Mouse (Mus musculus): ENCODE measurements around the gene Map3k13. TPM values are rescaled to one million over a fixed set of nuclear protein-coding genes. Genes with fewer than 3 reads are reported as not detected.
"Not testable (repeated sequence)": the region's sequence is repeated elsewhere in the genome, so short reads cannot be mapped to it uniquely, and the experiment has no call there.

Gene Map3k13
- total RNA-seq, 2 experiments from 2014 or later, result 13.5 to 15.5 TPM

GRCm38 (mm10) chr16:21887601-21888000 lies 93.5 kb downstream of the Map3k13 start:
- no peak for DNase-seq (ENCODE audit: extremely low spot score in 1 of 2, low spot score in 1 of 2)

GRCm38 (mm10) chr16:21893890-21894289 lies 99.7 kb downstream of the Map3k13 start:
- DNase-seq (ENCODE audit: extremely low spot score in 1 of 2, low spot score in 1 of 2), result no peak

- DNase-seq (ENCODE audit: extremely low spot score in 1 of 2, low spot score in 1 of 2), result no peak
Observed at GRCm38 (mm10) chr16:21901286-21901685, 107.1 kb downstream of the Map3k13 start.

- DNase-seq (ENCODE audit: extremely low spot score in 1 of 2, low spot score in 1 of 2), result no peak
Observed at GRCm38 (mm10) chr16:21904636-21905035, 110.5 kb downstream of the Map3k13 start.

GRCm38 (mm10) chr16:21905996-21906395 lies 111.8 kb downstream of the Map3k13 start:
- no peak for DNase-seq (ENCODE audit: extremely low spot score in 1 of 2, low spot score in 1 of 2)

- DNase-seq (ENCODE audit: extremely low spot score in 1 of 2, low spot score in 1 of 2), result no peak
Observed at GRCm38 (mm10) chr16:21906902-21907301, 112.8 kb downstream of the Map3k13 start.

- DNase-seq (ENCODE audit: extremely low spot score in 1 of 2, low spot score in 1 of 2), result not testable (repeated sequence)
Observed at GRCm38 (mm10) chr16:21908906-21909305, 114.8 kb downstream of the Map3k13 start.

- DNase-seq (ENCODE audit: extremely low spot score in 1 of 2, low spot score in 1 of 2), result no peak
Observed at GRCm38 (mm10) chr16:21913347-21913746, 119.2 kb downstream of the Map3k13 start.

- no peak for DNase-seq (ENCODE audit: extremely low spot score in 1 of 2, low spot score in 1 of 2)
Observed at GRCm38 (mm10) chr16:21916681-21917080, 122.5 kb downstream of the Map3k13 start.

- DNase-seq (ENCODE audit: extremely low spot score in 1 of 2, low spot score in 1 of 2), result no peak
Observed at GRCm38 (mm10) chr16:21928471-21928870, 134.3 kb downstream of the Map3k13 start.

GRCm38 (mm10) chr16:21946761-21947715 lies 152.9 kb downstream of the Map3k13 start, which contains the start of gene Tmem41a:
Tmem41a (minus strand) TSS chr16:21947552.
- peak; percentile 70 to 80 for DNase-seq (ENCODE audit: extremely low spot score in 1 of 2, low spot score in 1 of 2)

GRCm38 (mm10) chr16:21955591-21955990 lies 161.4 kb downstream of the Map3k13 start:
- DNase-seq (ENCODE audit: extremely low spot score in 1 of 2, low spot score in 1 of 2), result no peak

- no peak for DNase-seq (ENCODE audit: extremely low spot score in 1 of 2, low spot score in 1 of 2)
Observed at GRCm38 (mm10) chr16:21965576-21965975, 171.4 kb downstream of the Map3k13 start.

GRCm38 (mm10) chr16:21969874-21970273 lies 175.7 kb downstream of the Map3k13 start:
- DNase-seq (ENCODE audit: extremely low spot score in 1 of 2, low spot score in 1 of 2), result no peak

GRCm38 (mm10) chr16:21970536-21970935 lies 176.4 kb downstream of the Map3k13 start:
- no peak for DNase-seq (ENCODE audit: extremely low spot score in 1 of 2, low spot score in 1 of 2)

GRCm38 (mm10) chr16:21971446-21971845 lies 177.3 kb downstream of the Map3k13 start:
- DNase-seq (ENCODE audit: extremely low spot score in 1 of 2, low spot score in 1 of 2), result no peak

GRCm38 (mm10) chr16:21976203-21976602 lies 182.1 kb downstream of the Map3k13 start:
- DNase-seq (ENCODE audit: extremely low spot score in 1 of 2, low spot score in 1 of 2), result no peak

GRCm38 (mm10) chr16:21977347-21977746 lies 183.2 kb downstream of the Map3k13 start:
- no peak for DNase-seq (ENCODE audit: extremely low spot score in 1 of 2, low spot score in 1 of 2)
